Mouse (Mus musculus) olfactory bulb, adult 2 months (tissue): ENCODE data around the gene Ndfip2.

Source experiments
- CTCF ChIP-seq: fragments of 200-500 bp; IDR thresholded peaks from 2 replicates; pipeline ENCODE4 v1.5.1; 2012; ENCODE audit warnings: low read depth, mild to moderate bottlenecking, low read length, moderate library complexity; ENCODE audit not compliant: insufficient read depth
- POLR2A ChIP-seq: fragments of 200-500 bp; IDR thresholded peaks from 2 replicates; pipeline ENCODE4 v1.6.1; 2012; ENCODE audit warnings: mild to moderate bottlenecking, low read depth, low read length, moderate library complexity; ENCODE audit not compliant: insufficient read depth

DNA sequence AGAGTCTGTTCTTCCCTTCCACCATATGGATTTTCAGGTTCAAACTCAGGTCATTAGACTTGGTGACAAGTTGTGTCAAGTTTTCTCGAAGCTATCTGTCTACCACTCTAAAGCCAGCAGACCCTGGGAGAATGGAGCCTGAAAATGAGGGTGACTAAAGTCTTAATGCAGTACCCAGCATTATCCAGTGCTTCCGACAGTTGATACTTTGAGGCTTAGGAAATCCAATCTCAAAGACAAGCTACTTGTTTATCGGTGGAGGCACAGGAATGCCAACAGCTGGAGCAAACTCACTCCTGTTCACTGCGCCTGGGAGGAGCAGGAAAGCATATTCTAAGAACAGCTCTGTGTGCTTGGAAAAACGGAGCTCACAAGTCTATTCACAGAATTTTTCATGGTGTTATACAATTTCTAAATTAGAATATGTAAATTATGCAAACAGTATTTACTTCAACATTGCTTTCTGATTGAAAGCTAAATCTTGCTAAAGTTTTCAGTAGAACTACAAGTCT, 41.4 kb downstream of the Ndfip2 start:
- TF ChIP-seq POLR2A (no peak), CTCF (no peak)
